ENCODE assay signal across 8 mouse cellular contexts in genomic region chr5:114690633-114691567, GRCm38 (mm10). TPM values are rescaled to one million over a fixed set of nuclear protein-coding genes. Genes with fewer than 3 reads are reported as not detected.
DNase-seq lines count a peak whose midpoint lies in the region; ATAC-seq and TF ChIP-seq lines count a peak whose summit lies in the region.

Gene Gltp, minus strand, starts transcription at chr5:114690984.

- peak within 1 kb of the TSS; percentile 92 for H3K9ac ChIP-seq in MEL (ENCODE audit: control insufficient read depth, low read depth, low read length, poor library complexity, severe bottlenecking)
- H3K9ac ChIP-seq in lung, postnatal 0 days (replicated peaks; ENCODE audit: low read depth), result peak within 1 kb of the TSS; percentile 62

- TF ChIP-seq POLR2A in MEL (IDR thresholded peaks at IDR 0.05; ENCODE audit: control insufficient read depth in 1 of 2, insufficient read depth in 1 of 2, low read depth in 1 of 2, low read length in 2 of 2, poor library complexity in 1 of 2), result peak; percentile 64 to 86; a peak in 3 of 4 replicates

- H3K79me2 ChIP-seq in MEL (ENCODE audit: control insufficient read depth, insufficient read depth, low read length, poor library complexity), result peaks cover 6% of the 10 kb centered on the region

- peak in 2 of 3 experiments; percentile 37 to 54; a peak in 4 of 6 replicates for TF ChIP-seq CTCF in MEL (IDR thresholded peaks at IDR 0.05 in 2 of 3, conservative IDR thresholded peaks at IDR 0.05 in 1 of 3; ENCODE audit: control insufficient read depth in 1 of 3, insufficient read depth in 1 of 3, low read depth in 2 of 3, low read length in 3 of 3, poor library complexity in 1 of 3, severe bottlenecking in 1 of 3)
- TF ChIP-seq CTCF in lung, postnatal 0 days (IDR thresholded peaks at IDR 0.05), result peak; percentile 53

- no peak for TF ChIP-seq EP300 in MEL (IDR thresholded peaks at IDR 0.05; ENCODE audit: low read depth in 1 of 2, low read length in 2 of 2)
- TF ChIP-seq EP300 in lung, postnatal 0 days (IDR thresholded peaks at IDR 0.05), result no peak

- peaks cover 0 to 2% of the 10 kb centered on the region in 2 experiments; a peak in 1 of 4 replicates for H3K27me3 ChIP-seq in MEL (ENCODE audit: control insufficient read depth in 1 of 2, insufficient read depth in 2 of 2, low read length in 2 of 2)
- peaks cover 5% of the 10 kb centered on the region; the same call in 1 of the 2 replicates for H3K27me3 ChIP-seq in hindbrain, embryonic 10.5 days (ENCODE audit: insufficient read depth, poor library complexity, severe bottlenecking)
- 0 out of 2 replicates have a peak, but pooled peaks cover 2% of the 10 kb centered on the region for H3K27me3 ChIP-seq in lung, postnatal 0 days (replicated peaks; ENCODE audit: insufficient read depth, low read length)

- H3K36me3 ChIP-seq in MEL (ENCODE audit: control insufficient read depth in 1 of 2, insufficient read depth in 2 of 2, low read length in 2 of 2), result peaks cover 0 to 6% of the 10 kb centered on the region in 2 experiments; a peak in 1 of 4 replicates
- H3K36me3 ChIP-seq in hindbrain, embryonic 10.5 days, result no peaks in the 10 kb centered on the region
- H3K36me3 ChIP-seq in lung, postnatal 0 days (ENCODE audit: insufficient read depth, low read length), result no peaks in the 10 kb centered on the region

- DNase-seq in MEL (ENCODE audit: low read depth, low spot score), result peak; percentile 95
- peak; percentile 93 for DNase-seq in cerebellum, adult 8-10 months
- DNase-seq in hindbrain, embryonic 10.5 days (ENCODE audit: low spot score), result peak; percentile 91
- peak; percentile 96 for DNase-seq in layer of hippocampus, adult 9-11 months
- peak; percentile 98 for DNase-seq in lung, postnatal 0 days (ENCODE audit: low spot score)
- peak; percentile 88 for DNase-seq in ovary, postnatal 14 days (ENCODE audit: low spot score)
- DNase-seq in thymus, postnatal 14 days, result peak; percentile 97

- TF ChIP-seq RAD21 in MEL (IDR thresholded peaks at IDR 0.05; ENCODE audit: low read depth, low read length), result no peak

- peak within 1 kb of the TSS; percentile 65 for H3K27ac ChIP-seq in MEL (ENCODE audit: control insufficient read depth, low read depth, low read length)
- peak within 1 kb of the TSS; percentile 90 for H3K27ac ChIP-seq in hindbrain, embryonic 10.5 days
- peak within 1 kb of the TSS; percentile 77 for H3K27ac ChIP-seq in lung, postnatal 0 days (ENCODE audit: low read length)

- ATAC-seq in frontal cortex, adult (ENCODE audit: low TSS enrichment), result peak; percentile 94
- peak; percentile 98 for ATAC-seq in lung, postnatal 0 days

- peak within 1 kb of the TSS; percentile 81 for H3K4me2 ChIP-seq in lung, postnatal 0 days (replicated peaks; ENCODE audit: low read depth, low read length)

- peaks cover 0 to 18% of the 10 kb centered on the region in 2 experiments; a peak in 2 of 4 replicates for H3K4me1 ChIP-seq in MEL (ENCODE audit: control insufficient read depth in 1 of 2, insufficient read depth in 2 of 2, low read length in 2 of 2)
- H3K4me1 ChIP-seq in hindbrain, embryonic 10.5 days (replicated peaks), result peaks cover 39% of the 10 kb centered on the region
- peaks cover 6% of the 10 kb centered on the region; the same call in 1 of the 2 replicates for H3K4me1 ChIP-seq in lung, postnatal 0 days (ENCODE audit: insufficient read depth, low read depth, low read length)

- WGBS in hindbrain, embryonic 10.5 days, result 3% methylated on average over 75 of the region's 75 CpGs
- WGBS in lung, postnatal 0 days, result 6% methylated on average over 62 of the region's 75 CpGs

- H3K9me3 ChIP-seq in MEL (replicated peaks; ENCODE audit: insufficient read depth, low read length), result no peaks in the 10 kb centered on the region
- H3K9me3 ChIP-seq in hindbrain, embryonic 10.5 days, result no peaks in the 10 kb centered on the region
- H3K9me3 ChIP-seq in lung, postnatal 0 days (ENCODE audit: low read length), result no peaks in the 10 kb centered on the region

- H3K4me3 ChIP-seq in MEL (ENCODE audit: control insufficient read depth in 1 of 2, insufficient read depth in 1 of 2, low read depth in 2 of 2, low read length in 2 of 2), result peak within 1 kb of the TSS; percentile 93 to 94
- H3K4me3 ChIP-seq in hindbrain, embryonic 10.5 days, result peak within 1 kb of the TSS; percentile 90
- H3K4me3 ChIP-seq in lung, postnatal 0 days (ENCODE audit: low read depth, low read length), result peak within 1 kb of the TSS; percentile 56

TF ChIP-seq in MEL, 35 proteins besides CTCF, POLR2A, EP300 and RAD21:
- no peak for TF ChIP-seq TCF12 (IDR thresholded peaks at IDR 0.05; ENCODE audit: low read depth, low read length)
- no peak for TF ChIP-seq SMC3 (IDR thresholded peaks at IDR 0.05; ENCODE audit: low read depth, low read length)
- TF ChIP-seq SIN3A (IDR thresholded peaks at IDR 0.05; ENCODE audit: low read length), result peak; percentile 51
- no peak for TF ChIP-seq POLR2AphosphoS2 (IDR thresholded peaks at IDR 0.05; ENCODE audit: low read length)
- no peak for TF ChIP-seq GABPA (IDR thresholded peaks at IDR 0.05; ENCODE audit: low read depth, low read length)
- no peak; the same call in 1 of the 2 replicates for TF ChIP-seq E2F4 (IDR thresholded peaks at IDR 0.05; ENCODE audit: borderline replicate concordance, low read depth, low read length)
- TF ChIP-seq CHD2 (IDR thresholded peaks at IDR 0.05; ENCODE audit: low read length), result no peak
- no peak for TF ChIP-seq USF2 (IDR thresholded peaks at IDR 0.05; ENCODE audit: borderline replicate concordance in 1 of 2, insufficient read depth in 1 of 2, low read depth in 1 of 2, low read length in 2 of 2)
- no peak for TF ChIP-seq ETS1 (IDR thresholded peaks at IDR 0.05; ENCODE audit: low read depth, low read length)
- peak; percentile 48; the same call in 1 of the 2 replicates for TF ChIP-seq MXI1 (IDR thresholded peaks at IDR 0.05; ENCODE audit: low read depth, low read length)
- TF ChIP-seq CHD1 (IDR thresholded peaks at IDR 0.05; ENCODE audit: low read depth, low read length), result no peak
- no peak for TF ChIP-seq MAFK (IDR thresholded peaks at IDR 0.05; ENCODE audit: borderline replicate concordance, low read depth, low read length)
- no peak for TF ChIP-seq BHLHE40 (IDR thresholded peaks at IDR 0.05; ENCODE audit: borderline replicate concordance, low read depth, low read length)
- no peak for TF ChIP-seq ZMIZ1 (IDR thresholded peaks at IDR 0.05; ENCODE audit: low read depth, low read length)
- no peak for TF ChIP-seq GATA1 (IDR thresholded peaks at IDR 0.05; ENCODE audit: low read depth, low read length)
- TF ChIP-seq MAX (IDR thresholded peaks at IDR 0.05; ENCODE audit: low read length), result peak; percentile 58; the same call in 1 of the 2 replicates
- no peak for TF ChIP-seq TAL1 (IDR thresholded peaks at IDR 0.05; ENCODE audit: low read length)
- TF ChIP-seq POLR2AphosphoS5 (IDR thresholded peaks at IDR 0.05; ENCODE audit: borderline replicate concordance, low read depth, low read length), result no peak
- TF ChIP-seq ZNF384 (IDR thresholded peaks at IDR 0.05; ENCODE audit: low read depth, low read length), result no peak
- TF ChIP-seq TBP (IDR thresholded peaks at IDR 0.05; ENCODE audit: low read depth, low read length), result no peak
- TF ChIP-seq MEF2A (IDR thresholded peaks at IDR 0.05; ENCODE audit: extremely low read depth, insufficient replicate concordance, low read depth, low read length, poor library complexity, severe bottlenecking), result no peak
- TF ChIP-seq ZC3H11A (IDR thresholded peaks at IDR 0.05; ENCODE audit: low read depth, low read length), result no peak
- no peak for TF ChIP-seq USF1 (IDR thresholded peaks at IDR 0.05; ENCODE audit: low read depth, low read length)
- 0 out of 2 replicates have a peak, but pooled peaks have one; percentile 22 for TF ChIP-seq NRF1 (IDR thresholded peaks at IDR 0.05; ENCODE audit: insufficient read depth, low read depth, low read length, poor library complexity, severe bottlenecking)
- TF ChIP-seq ELF1 (IDR thresholded peaks at IDR 0.05; ENCODE audit: low read depth, low read length), result peak; percentile 79
- TF ChIP-seq NELFE (IDR thresholded peaks at IDR 0.05; ENCODE audit: low read depth, low read length), result peak; percentile 61; the same call in 1 of the 2 replicates

RNA-seq across cellular contexts. Expression of gene Gltp, which starts in this region (rescaled TPM):
- total RNA-seq in MEL (2012; rRNA removed), result 18.3 and 18.8 TPM in 2 replicates
- polyA plus RNA-seq in MEL (2012; ENCODE audit: insufficient read depth in 1 of 2, insufficient read length in 2 of 2, low read depth in 1 of 2, low replicate concordance in 2 of 2, missing spikeins in 1 of 2), result 100 to 1,000 TPM in 1 of 2 experiments, 10 to 100 TPM in 1; 67.2 to 211 TPM
- 80.4 and 90.3 TPM in 2 replicates for polyA plus RNA-seq in hindbrain, embryonic 10.5 days (2016; fragmentation: Nextera tagmentation; extraction: Ambion mirVana)
- 88.2 and 89.4 TPM in 2 replicates for polyA plus RNA-seq in lung, postnatal 0 days (2015; fragmentation: Nextera tagmentation; extraction: Ambion mirVana)

Comparison
In these comparisons a context has a peak if more than half of its experiments do, and no peak if none do; other contexts are left out.
1. Peak in every context shown above with its lines: DNase-seq, ATAC-seq, H3K4me3 ChIP-seq and H3K27ac ChIP-seq.